Mouse (Mus musculus): ENCODE data around the gene 4930519P11Rik. TPM values are rescaled to one million over a fixed set of nuclear protein-coding genes. Genes with fewer than 3 reads are reported as not detected.
A peak's percentile ranks its signal among the peaks of the same experiment; 100 is the strongest.

4930519P11Rik gene
- polyA plus RNA-seq, 1 experiment from 2014 or later, result 0.43 TPM

GRCm38 (mm10) chr2:154565562-154565961 lies 47.7 kb downstream of the 4930519P11Rik start:
- Histone ChIP-seq H3K4me2 (replicated peaks) (peak overlapping the region; percentile 40; the same call in 1 of the 2 replicates), H3K27me3 (no peaks in the 10 kb centered on the region), H3K9ac (0 out of 2 replicates have a peak overlapping the region, but pooled peaks have one; percentile 2), H3K36me3 (peaks cover 38% of the 10 kb centered on the region), H3K9me3 (no peaks in the 10 kb centered on the region), H3K4me1 (peaks cover 51% of the 10 kb centered on the region), H3K27ac (no peak overlapping the region; the same call in 1 of the 2 replicates), H3K4me3 (no peak overlapping the region)
- no peak for ATAC-seq (ENCODE audit: low FRiP score, low read depth)
- 61% methylated on average over 3 of the region's 3 CpGs for WGBS

- Histone ChIP-seq H3K9ac (no peak overlapping the region), H3K36me3 (peaks cover 41% of the 10 kb centered on the region)
- WGBS, result 87% methylated on average over 22 of the region's 22 CpGs
These were observed 49.5 kb downstream of the 4930519P11Rik start for GRCm38 (mm10) chr2:154563612-154564170.

More at GRCm38 (mm10) chr2:154563612-154564170, 49.5 kb downstream of the 4930519P11Rik start:
- Histone ChIP-seq H3K4me3 (no peak overlapping the region), H3K27ac (no peak overlapping the region), H3K4me2 (replicated peaks) (no peak overlapping the region), H3K4me1 (peaks cover 53% of the 10 kb centered on the region), H3K27me3 (no peaks in the 10 kb centered on the region), H3K9me3 (no peaks in the 10 kb centered on the region)
- no peak for ATAC-seq (ENCODE audit: low FRiP score, low read depth)

Other genes starting within 250 kb of the 4930519P11Rik start
- 19.6 and 21.9 TPM in 2 replicates for gene Cdk5rap1, start 240.4 kb downstream of the 4930519P11Rik start, polyA plus RNA-seq (2015; fragmentation: Nextera tagmentation; extraction: Ambion mirVana)
- gene Snta1, start 205.3 kb downstream of the 4930519P11Rik start, polyA plus RNA-seq (2015; fragmentation: Nextera tagmentation; extraction: Ambion mirVana), result 7.4 and 8.2 TPM in 2 replicates
- 48.3 and 52.2 TPM in 2 replicates for gene Cbfa2t2, start 177.0 kb downstream of the 4930519P11Rik start, polyA plus RNA-seq (2015; fragmentation: Nextera tagmentation; extraction: Ambion mirVana)
- gene 1700003F12Rik, start 66.4 kb downstream of the 4930519P11Rik start, polyA plus RNA-seq (2015; fragmentation: Nextera tagmentation; extraction: Ambion mirVana), result 0.88 and 1.1 TPM in 2 replicates
- gene Actl10, start 61.7 kb downstream of the 4930519P11Rik start, polyA plus RNA-seq (2015; fragmentation: Nextera tagmentation; extraction: Ambion mirVana), result 0.33 and 0.47 TPM in 2 replicates
- 3.7 and 3.9 TPM in 2 replicates for gene Necab3, start 54.5 kb downstream of the 4930519P11Rik start, polyA plus RNA-seq (2015; fragmentation: Nextera tagmentation; extraction: Ambion mirVana)
- 20.1 and 20.8 TPM in 2 replicates for gene E2f1, start 43.5 kb downstream of the 4930519P11Rik start, polyA plus RNA-seq (2015; fragmentation: Nextera tagmentation; extraction: Ambion mirVana)
- 18.8 and 21.6 TPM in 2 replicates for gene Pxmp4, start 9.7 kb downstream of the 4930519P11Rik start, polyA plus RNA-seq (2015; fragmentation: Nextera tagmentation; extraction: Ambion mirVana)
- 1.1 and 1.3 TPM in 2 replicates for gene Zfp341, start 140 bp downstream of the 4930519P11Rik start, polyA plus RNA-seq (2015; fragmentation: Nextera tagmentation; extraction: Ambion mirVana)
- gene Chmp4b, start 38.3 kb upstream of the 4930519P11Rik start, polyA plus RNA-seq (2015; fragmentation: Nextera tagmentation; extraction: Ambion mirVana), result 26.4 and 28.0 TPM in 2 replicates
- not detected in 2 replicates for gene Gm14214, start 156.6 kb upstream of the 4930519P11Rik start, polyA plus RNA-seq (2015; fragmentation: Nextera tagmentation; extraction: Ambion mirVana)
- gene Raly, start 177.7 kb upstream of the 4930519P11Rik start, polyA plus RNA-seq (2015; fragmentation: Nextera tagmentation; extraction: Ambion mirVana), result 41.7 and 46.9 TPM in 2 replicates
- 10.9 and 12.0 TPM in 2 replicates for gene a, start 178.0 kb upstream of the 4930519P11Rik start, polyA plus RNA-seq (2015; fragmentation: Nextera tagmentation; extraction: Ambion mirVana)

Measured in limb, embryonic 13.5 days (tissue).